Mouse (Mus musculus) liver, embryonic 16.5 days (tissue): Measurements from ENCODE around the gene Sptan1. TPM values are rescaled to one million over a fixed set of nuclear protein-coding genes. Genes with fewer than 3 reads are reported as not detected.

ENCODE experiments used
- ATAC-seq: fragments of 200-750 bp; cut with Nextera tagmentation; 2 replicates; pipeline ENCODE4 v1.8.0; 2017; ENCODE audit warnings: low read depth, mild to moderate bottlenecking, moderate number of reproducible peaks, moderate library complexity
- H3K27ac ChIP-seq: fragments of 300-500 bp; sonication (generic); 2 replicates; pipeline ENCODE4 v1.5.1; 2014; ENCODE audit warnings: mild to moderate bottlenecking, low read length
- H3K27me3 ChIP-seq: fragments of 300-500 bp; sonication (generic); 2 replicates; pipeline ENCODE4 v1.6.1; 2014; ENCODE audit warnings: low read depth, low read length, mixed read lengths; ENCODE audit not compliant: control insufficient read depth, insufficient read depth
- H3K36me3 ChIP-seq: fragments of 300-500 bp; sonication (generic); 2 replicates; pipeline ENCODE4 v1.6.1; 2014; ENCODE audit warnings: mild to moderate bottlenecking; ENCODE audit not compliant: control insufficient read depth, insufficient read depth
- H3K4me1 ChIP-seq: fragments of 300-500 bp; sonication (generic); 2 replicates; pipeline ENCODE4 v1.6.1; 2014; ENCODE audit warnings: low read depth, low read length, mixed read lengths; ENCODE audit not compliant: control insufficient read depth
- H3K4me2 ChIP-seq: fragments of 300-500 bp; sonication (generic); 2 replicates; pipeline ENCODE4 v1.6.1; 2014; ENCODE audit warnings: low read depth, low read length, mixed read lengths
- H3K4me3 ChIP-seq: fragments of 300-500 bp; sonication (generic); 2 replicates; pipeline ENCODE4 v1.5.1; 2014; ENCODE audit warnings: low read depth, mild to moderate bottlenecking, low read length
- H3K9ac ChIP-seq: fragments of 300-500 bp; sonication (generic); 2 replicates; pipeline ENCODE4 v1.6.1; 2014; ENCODE audit warnings: low read depth, low read length
- H3K9me3 ChIP-seq: fragments of 300-500 bp; sonication (generic); replicated peaks from 2 replicates; pipeline ENCODE4 v1.6.1; 2016; ENCODE audit warnings: low read length; ENCODE audit not compliant: control insufficient read depth
- WGBS: fragments of 180-500 bp; shearing (Covaris S2); extraction: QIAGEN DNeasy Blood & Tissue Kit; methylation state at CpG from one replicate; pipeline ENCODE4 v1.1.7; 2014; ENCODE audit not compliant: insufficient replicate concordance; 5-methylcytosine and 5-hydroxymethylcytosine counted together
- polyA plus RNA-seq: library from polyadenylated mRNA; unstranded; fragments of >200 nt; fragmentation: Nextera tagmentation; extraction: Ambion mirVana; gene quantifications from 2 replicates; pipeline ENCODE4 v1.2.1, GENCODE M21; 2015

Sptan1 gene
- polyA plus RNA-seq: 15.9 and 19.7 TPM in 2 replicates

- Histone ChIP-seq H3K27ac (peak within 1 kb of the TSS; percentile 48), H3K4me3 (peak within 1 kb of the TSS; percentile 67), H3K36me3 (no peaks in the 10 kb centered on the region), H3K27me3 (peaks cover 57% of the 10 kb centered on the region), H3K4me1 (peaks cover 3% of the 10 kb centered on the region; the same call in 1 of the 2 replicates), H3K9ac (peak within 1 kb of the TSS; percentile 68), H3K9me3 (no peaks in the 10 kb centered on the region), H3K4me2 (peak within 1 kb of the TSS; percentile 52)
- under 1% methylated on average over 82 of the region's 82 CpGs for WGBS
- ATAC-seq: peak; percentile 96
These were observed at the start of gene Sptan1 for GRCm38 (mm10) chr2:29965250-29965843. Gene Sptan1, plus strand, starts transcription at chr2:29965560.

DNA sequence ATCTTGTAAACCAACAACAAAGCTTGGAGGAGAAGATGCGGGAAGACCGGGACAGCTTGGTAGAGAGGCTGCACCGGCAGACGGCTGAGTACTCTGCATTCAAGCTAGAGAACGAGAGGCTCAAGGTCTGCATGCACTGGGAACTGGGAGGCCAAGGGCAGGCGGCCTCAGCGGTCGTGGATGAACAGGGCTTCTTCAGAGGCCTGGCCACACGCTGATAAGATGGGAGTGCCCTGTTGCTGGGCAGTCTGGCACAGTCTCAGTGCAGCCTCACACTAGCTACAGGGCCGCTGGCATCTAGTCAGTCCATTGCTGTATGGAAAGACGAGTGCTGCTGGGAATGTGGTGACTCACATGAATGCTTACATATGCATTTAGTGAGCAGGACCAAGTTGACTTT, 47.7 kb upstream of the Sptan1 start:
- Histone ChIP-seq H3K27me3 (no peaks in the 10 kb centered on the region), H3K27ac (peak overlapping the region; percentile 41), H3K9me3 (no peaks in the 10 kb centered on the region), H3K9ac (peak overlapping the region; percentile 6; the same call in 1 of the 2 replicates), H3K4me3 (no peak overlapping the region), H3K4me1 (peaks cover 22% of the 10 kb centered on the region), H3K36me3 (peaks cover 55% of the 10 kb centered on the region), H3K4me2 (peak overlapping the region; percentile 19)
- WGBS: 42% methylated on average over 11 of the region's 11 CpGs
- peak; percentile 99 for ATAC-seq

DNA sequence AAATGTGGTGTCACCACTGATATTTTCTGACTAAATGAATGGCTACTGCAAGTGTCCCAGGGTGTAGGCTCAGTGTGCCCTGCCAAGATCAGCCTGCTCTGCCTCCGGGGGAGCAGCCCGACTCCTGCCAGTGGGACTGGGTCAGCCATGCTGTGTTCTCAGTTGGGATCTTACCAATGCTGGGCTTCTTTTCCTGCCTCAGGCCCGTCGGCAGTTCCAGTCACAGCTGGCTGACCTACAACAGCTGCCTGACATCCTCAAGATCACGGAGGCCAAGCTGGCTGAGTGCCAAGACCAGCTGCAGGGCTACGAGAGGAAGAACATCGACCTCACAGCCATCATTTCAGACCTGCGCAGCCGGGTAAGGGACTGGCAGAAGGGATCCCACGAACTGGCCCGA, 43.3 kb upstream of the Sptan1 start:
- ATAC-seq: no peak
- H3K27ac ChIP-seq: no peak overlapping the region
- H3K4me1 ChIP-seq: peaks cover 15% of the 10 kb centered on the region
- H3K9me3 ChIP-seq: no peaks in the 10 kb centered on the region
- no peak overlapping the region for H3K4me2 ChIP-seq
- 73% methylated on average over 11 of the region's 11 CpGs for WGBS
- no peak overlapping the region for H3K9ac ChIP-seq
- H3K4me3 ChIP-seq: no peak overlapping the region
- H3K36me3 ChIP-seq: peaks cover 64% of the 10 kb centered on the region
- H3K27me3 ChIP-seq: no peaks in the 10 kb centered on the region

GRCm38 (mm10) chr2:29926542-29926941, 38.8 kb upstream of the Sptan1 start:
- Histone ChIP-seq H3K9me3 (no peaks in the 10 kb centered on the region), H3K9ac (no peak overlapping the region), H3K36me3 (peaks cover 71% of the 10 kb centered on the region), H3K27ac (no peak overlapping the region), H3K4me3 (no peak overlapping the region), H3K4me1 (no peaks in the 10 kb centered on the region), H3K4me2 (no peak overlapping the region), H3K27me3 (no peaks in the 10 kb centered on the region)
- WGBS: 80% methylated on average over 5 of the region's 5 CpGs
- no peak for ATAC-seq

GRCm38 (mm10) chr2:29930506-29930905, 34.9 kb upstream of the Sptan1 start:
- H3K27me3 ChIP-seq: no peaks in the 10 kb centered on the region
- WGBS: 86% methylated on average over 10 of the region's 10 CpGs
- ATAC-seq: no peak
- peaks cover 37% of the 10 kb centered on the region for H3K36me3 ChIP-seq
- H3K9ac ChIP-seq: no peak overlapping the region
- H3K4me1 ChIP-seq: no peaks in the 10 kb centered on the region; the same call in 1 of the 2 replicates
- no peak overlapping the region for H3K4me2 ChIP-seq
- no peak overlapping the region for H3K27ac ChIP-seq
- no peaks in the 10 kb centered on the region for H3K9me3 ChIP-seq
- H3K4me3 ChIP-seq: no peak overlapping the region

- no peak for ATAC-seq
- Histone ChIP-seq H3K4me1 (peaks cover 5% of the 10 kb centered on the region), H3K27me3 (no peaks in the 10 kb centered on the region), H3K27ac (no peak overlapping the region), H3K9me3 (no peaks in the 10 kb centered on the region), H3K4me2 (no peak overlapping the region), H3K36me3 (peaks cover 30% of the 10 kb centered on the region), H3K4me3 (no peak overlapping the region), H3K9ac (no peak overlapping the region)
- 83% methylated on average over 6 of the region's 6 CpGs for WGBS
These were observed 34.2 kb upstream of the Sptan1 start for GRCm38 (mm10) chr2:29931194-29931593.

GRCm38 (mm10) chr2:29934906-29935599, 30.3 kb upstream of the Sptan1 start, which contains the start of gene Gle1:
Gene Gle1, plus strand, starts transcription at chr2:29935426.
- peak within 1 kb of the TSS; percentile 76 for H3K4me2 ChIP-seq
- no peaks in the 10 kb centered on the region for H3K9me3 ChIP-seq
- H3K27ac ChIP-seq: peak within 1 kb of the TSS; percentile 82
- H3K4me3 ChIP-seq: peak within 1 kb of the TSS; percentile 85
- WGBS: 2% methylated on average over 44 of the region's 44 CpGs
- peak within 1 kb of the TSS; percentile 79 for H3K9ac ChIP-seq
- peaks cover 6% of the 10 kb centered on the region for H3K4me1 ChIP-seq
- ATAC-seq: peak; percentile 98
- no peaks in the 10 kb centered on the region for H3K27me3 ChIP-seq
- peaks cover 11% of the 10 kb centered on the region for H3K36me3 ChIP-seq

GRCm38 (mm10) chr2:29940073-29940472, 25.3 kb upstream of the Sptan1 start:
- no peak overlapping the region for H3K4me3 ChIP-seq
- H3K9ac ChIP-seq: no peak overlapping the region
- peaks cover 5% of the 10 kb centered on the region for H3K36me3 ChIP-seq
- no peaks in the 10 kb centered on the region for H3K27me3 ChIP-seq
- no peak overlapping the region for H3K27ac ChIP-seq
- WGBS: 83% methylated on average over 9 of the region's 9 CpGs
- no peak for ATAC-seq
- no peaks in the 10 kb centered on the region for H3K9me3 ChIP-seq
- peaks cover 6% of the 10 kb centered on the region for H3K4me1 ChIP-seq
- no peak overlapping the region for H3K4me2 ChIP-seq

DNA sequence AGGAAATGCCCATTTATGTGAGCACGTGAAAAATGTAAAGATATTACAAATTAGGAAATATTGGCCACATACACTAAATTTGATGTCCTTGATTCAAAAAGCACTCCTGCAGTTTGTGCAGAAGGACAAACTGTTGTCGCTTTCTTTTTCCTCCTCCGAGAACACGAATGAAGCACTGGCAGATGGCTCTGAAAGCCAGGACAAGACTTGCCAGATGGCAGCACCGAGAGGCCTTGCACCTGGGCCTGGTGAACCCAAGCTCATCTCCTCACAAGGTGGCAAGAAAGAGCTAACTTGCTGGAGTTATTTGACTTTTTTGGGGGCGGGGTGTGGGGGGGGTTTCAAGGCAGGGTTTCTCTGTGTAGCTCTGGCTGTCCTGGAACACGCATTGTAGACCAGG, 24.5 kb upstream of the Sptan1 start:
- H3K4me3 ChIP-seq: no peak overlapping the region
- peaks cover 5% of the 10 kb centered on the region for H3K36me3 ChIP-seq
- no peak overlapping the region for H3K4me2 ChIP-seq
- H3K9me3 ChIP-seq: no peaks in the 10 kb centered on the region
- H3K27me3 ChIP-seq: no peaks in the 10 kb centered on the region
- ATAC-seq: no peak
- 89% methylated on average over 7 of the region's 7 CpGs for WGBS
- H3K9ac ChIP-seq: no peak overlapping the region
- no peak overlapping the region for H3K27ac ChIP-seq
- H3K4me1 ChIP-seq: peaks cover 5% of the 10 kb centered on the region
